Mouse (Mus musculus) megakaryocyte-erythroid progenitor cell, adult 5 weeks (primary cell): ENCODE measurements around the gene Nmrk2. TPM values are rescaled to one million over a fixed set of nuclear protein-coding genes. Genes with fewer than 3 reads are reported as not detected.

Experiments used
- polyA plus RNA-seq: library from polyadenylated mRNA; stranded (reverse); fragments of >175 nt; gene quantifications from 2 replicates; pipeline ENCODE4 v1.2.3, GENCODE M21; 2012

Nmrk2 gene
- not detected in 2 replicates for polyA plus RNA-seq

DNA sequence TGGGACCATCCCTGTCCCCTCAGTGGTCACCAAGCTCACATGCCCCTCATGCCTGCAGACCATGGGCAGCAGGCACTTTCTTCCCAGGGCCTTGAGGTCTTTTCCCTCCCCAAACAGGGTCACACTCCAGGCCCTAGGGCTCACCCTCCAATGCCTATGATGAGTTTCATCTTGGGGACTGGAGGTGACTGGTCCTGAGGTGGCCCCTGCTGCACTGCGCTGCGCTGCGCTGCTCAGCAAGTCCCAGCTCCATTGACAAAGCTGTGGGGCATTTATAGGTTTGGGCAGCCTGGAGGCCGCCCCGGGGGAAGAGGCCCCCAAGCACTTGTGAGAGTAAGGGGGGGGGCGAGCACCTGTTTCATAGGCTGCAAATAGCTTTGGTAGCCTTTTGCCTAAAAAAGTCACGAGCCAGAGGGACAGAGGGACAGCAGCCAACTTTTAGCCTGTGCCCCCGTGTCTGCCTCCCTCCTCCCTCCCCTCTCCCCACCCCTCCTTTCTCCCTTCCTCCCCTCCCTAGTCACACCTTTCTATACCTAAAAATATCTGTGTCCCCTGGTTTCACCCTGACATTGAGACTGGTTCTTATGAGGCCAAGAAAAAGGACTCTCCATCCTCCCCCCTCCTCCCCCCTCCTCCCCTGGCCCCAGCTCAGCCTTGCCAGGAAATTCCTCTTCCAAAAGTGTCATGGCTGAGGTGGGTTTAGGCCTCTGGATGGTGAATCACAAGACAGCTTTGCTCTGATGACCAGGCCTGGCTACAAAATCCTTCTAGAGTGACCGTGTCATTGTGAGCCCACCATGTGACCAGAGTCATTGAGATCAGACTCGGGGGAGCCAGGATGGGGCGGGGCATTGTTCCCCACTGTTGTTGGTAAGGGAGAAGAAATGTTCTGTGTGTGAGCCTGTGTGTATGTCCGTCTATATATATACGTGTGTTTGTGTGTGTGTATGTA is at the start of gene Nmrk2:
Gene Nmrk2, minus strand, starts transcription at position 245 of the 952 bp plus-strand sequence.

DNA sequence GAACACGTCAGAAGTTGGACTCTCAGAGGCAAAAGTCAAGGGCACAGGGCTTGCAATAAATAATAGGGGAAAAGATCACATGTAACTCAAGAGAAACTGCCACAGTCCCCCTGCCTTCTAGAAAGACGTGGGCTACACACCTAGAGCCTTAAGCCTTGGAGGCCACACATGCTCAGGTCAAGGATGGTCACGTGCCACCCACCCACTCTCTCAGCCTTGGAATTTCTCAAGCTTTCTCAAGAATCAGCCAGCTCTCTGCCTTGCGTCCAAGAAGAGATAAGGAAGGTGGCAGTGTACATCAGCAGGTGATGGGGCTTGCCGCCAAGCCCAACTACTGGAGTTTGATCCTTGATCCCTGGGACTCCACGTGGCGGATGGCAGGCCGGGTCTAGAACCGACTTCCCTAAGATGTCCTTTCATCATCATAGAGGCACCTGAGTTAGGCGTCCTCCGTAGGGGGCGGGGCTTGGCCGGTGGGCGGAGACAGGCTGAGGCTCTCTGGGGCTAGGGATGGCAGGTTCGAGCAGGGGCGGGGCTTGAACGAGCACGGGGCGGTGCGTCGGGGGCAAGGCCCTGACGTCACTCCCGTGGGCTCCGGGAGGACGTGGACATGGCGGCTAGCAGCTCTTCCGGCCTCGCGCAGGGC is 30.9 kb upstream of the Nmrk2 start, which contains the start of gene Zfr2:
Gene Zfr2, plus strand, starts transcription at position 576 of the 646 bp plus-strand sequence.

DNA sequence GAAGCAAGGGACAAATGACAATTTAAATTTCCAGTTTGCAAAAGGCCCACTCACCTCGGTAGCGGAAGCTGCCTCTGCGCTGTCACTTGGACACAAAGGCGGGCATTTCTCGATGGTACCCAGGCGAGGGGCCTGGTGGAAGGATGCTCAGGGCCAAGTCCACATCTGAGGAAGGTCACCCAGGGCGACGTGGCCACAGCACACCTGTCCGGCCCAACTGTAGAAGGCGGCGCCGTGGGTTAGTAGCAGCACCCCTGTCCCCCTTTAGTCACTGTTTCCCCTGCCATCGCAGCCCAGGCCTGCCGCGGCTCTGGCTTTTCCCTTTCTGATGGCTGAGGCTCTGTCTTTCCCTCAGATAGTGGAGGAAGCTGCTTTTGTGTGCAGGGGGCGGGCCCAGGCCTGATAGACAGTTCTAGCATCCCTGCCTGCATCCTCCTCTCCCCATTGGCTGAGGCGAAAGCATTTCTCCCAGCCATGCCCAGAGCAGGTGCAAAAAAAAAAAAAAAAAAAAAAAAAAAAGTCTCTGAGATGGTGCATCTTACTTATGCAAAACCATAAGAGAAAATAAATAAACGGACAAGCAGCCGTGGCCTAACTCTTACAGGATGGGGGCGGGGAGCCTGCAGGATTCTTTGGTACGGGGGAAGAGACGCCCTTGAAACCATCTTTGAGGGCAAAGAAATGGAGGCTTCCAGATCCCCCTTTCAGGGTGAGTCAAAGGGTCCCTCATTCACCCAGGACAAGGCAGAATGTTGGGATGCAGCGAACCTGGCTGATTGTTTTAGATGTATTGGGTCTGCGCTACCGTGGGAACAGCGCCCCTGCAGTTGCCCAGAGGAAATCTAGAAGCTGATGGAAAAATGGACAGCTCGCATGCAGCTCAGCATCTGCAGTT is 28.8 kb upstream of the Nmrk2 start, which contains the start of gene Atcay:
Gene Atcay, minus strand, starts transcription at position 396 of the 895 bp plus-strand sequence.

DNA sequence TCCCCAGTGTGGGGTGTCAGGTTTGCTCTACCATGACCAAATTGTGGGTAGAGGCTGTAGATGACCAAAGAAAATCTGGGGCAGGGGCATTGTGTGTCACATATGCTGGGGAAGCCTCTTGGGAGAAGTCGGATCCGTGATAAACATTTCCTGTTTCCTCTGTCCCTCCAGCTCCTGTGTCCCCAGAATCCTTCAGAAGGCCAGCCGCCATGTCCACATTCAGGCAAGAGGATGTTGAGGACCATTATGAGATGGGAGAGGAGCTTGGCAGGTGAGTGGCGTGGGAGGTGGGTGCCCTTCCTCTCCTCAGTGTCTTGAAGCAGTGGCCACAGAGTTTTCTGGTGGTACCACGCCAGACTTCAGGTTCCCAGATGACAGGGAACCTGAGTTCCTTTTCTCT is 18.0 kb downstream of the Nmrk2 start, which contains the start of gene 4930442H23Rik:
Gene 4930442H23Rik, minus strand, starts transcription at position 45 of the 400 bp plus-strand sequence.

DNA sequence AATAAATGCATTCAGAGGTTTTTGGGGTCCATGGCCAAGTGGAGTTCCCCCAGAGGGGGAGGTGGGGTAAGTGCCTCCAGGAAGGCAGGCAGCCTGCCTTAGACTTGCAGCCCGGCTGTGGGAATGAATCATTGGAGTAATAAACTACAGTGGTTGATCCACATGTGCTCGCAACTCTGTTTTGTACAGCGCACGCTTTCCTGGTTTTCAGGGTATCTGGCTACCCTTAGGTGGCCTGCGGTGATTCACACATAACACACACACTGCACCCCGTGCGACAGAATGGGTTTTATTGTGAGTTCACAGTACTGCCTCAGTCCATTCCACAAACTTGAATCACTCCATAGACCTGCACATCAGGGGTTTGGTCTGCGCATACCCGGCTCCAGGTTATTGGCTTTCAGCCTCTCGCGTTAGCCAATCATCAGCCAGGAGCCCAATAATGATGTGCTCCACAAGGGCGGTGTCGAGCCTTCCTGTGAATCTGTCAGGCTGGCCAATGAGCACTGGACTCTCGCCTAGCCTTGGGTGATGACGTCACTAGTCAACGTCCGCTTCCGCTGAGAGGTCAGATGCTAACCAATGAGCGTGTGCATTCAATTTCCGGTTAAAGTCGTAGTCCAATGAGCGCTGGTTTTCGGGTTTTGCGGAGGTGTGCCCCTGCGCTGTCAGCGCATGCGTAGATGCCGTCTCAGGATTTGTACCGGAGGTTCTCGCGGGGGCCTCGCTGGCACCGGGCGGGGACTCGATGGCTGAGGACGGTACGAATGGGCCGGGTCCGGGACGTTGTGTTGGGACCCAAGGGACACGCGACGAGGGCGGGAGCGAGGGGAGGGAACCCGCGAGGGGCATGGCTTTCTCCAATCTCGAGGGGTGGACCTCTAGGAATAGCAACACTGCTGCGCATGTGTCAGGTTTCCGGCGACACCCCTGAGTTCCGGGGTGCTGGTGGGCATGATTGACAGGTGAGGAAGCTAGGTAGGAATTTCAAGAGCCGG is 19.2 kb downstream of the Nmrk2 start, which contains the start of gene Dapk3:
Gene Dapk3, plus strand, starts transcription at position 670 of the 998 bp plus-strand sequence.

DNA sequence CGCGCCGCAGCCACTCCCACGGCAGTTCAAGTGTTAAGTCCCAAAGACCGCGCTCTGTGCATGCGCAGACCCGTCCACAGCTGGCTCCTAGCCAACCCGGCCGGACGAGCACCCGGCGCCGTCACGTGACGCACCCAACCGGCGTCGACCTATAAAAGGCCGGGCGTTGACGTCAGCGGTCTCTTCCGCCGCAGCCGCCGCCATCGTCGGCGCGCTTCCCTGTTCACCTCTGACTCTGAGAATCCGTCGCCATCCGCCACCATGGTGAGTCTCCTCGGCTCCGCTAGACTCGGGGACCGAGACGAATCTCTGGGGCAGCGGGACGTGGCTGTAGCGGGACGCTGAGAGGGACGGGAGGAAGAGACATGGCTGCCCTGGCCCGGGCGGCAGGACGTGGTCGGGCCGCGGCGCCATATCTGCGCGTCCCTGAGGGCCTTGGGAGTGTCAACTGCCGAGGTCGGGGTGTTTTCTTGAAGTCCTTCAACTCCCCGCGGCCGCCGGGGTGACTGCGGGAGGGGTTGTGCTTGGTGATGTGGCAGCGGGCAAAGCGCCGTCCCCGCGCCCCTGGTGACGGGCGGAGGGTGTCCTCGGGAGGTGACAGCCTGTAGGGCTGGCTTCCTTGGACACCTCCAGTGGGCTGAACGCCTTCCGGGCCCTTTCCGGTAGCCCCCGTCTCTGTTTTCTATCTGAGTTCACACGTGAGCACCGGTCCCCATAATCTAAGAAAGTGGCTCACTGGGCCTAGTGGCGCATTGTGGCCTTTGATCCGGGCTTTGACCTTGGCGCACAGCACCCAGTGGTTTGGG is 25.2 kb downstream of the Nmrk2 start, which contains the start of gene Eef2:
Gene Eef2, plus strand, starts transcription at position 166 of the 806 bp plus-strand sequence.

DNA sequence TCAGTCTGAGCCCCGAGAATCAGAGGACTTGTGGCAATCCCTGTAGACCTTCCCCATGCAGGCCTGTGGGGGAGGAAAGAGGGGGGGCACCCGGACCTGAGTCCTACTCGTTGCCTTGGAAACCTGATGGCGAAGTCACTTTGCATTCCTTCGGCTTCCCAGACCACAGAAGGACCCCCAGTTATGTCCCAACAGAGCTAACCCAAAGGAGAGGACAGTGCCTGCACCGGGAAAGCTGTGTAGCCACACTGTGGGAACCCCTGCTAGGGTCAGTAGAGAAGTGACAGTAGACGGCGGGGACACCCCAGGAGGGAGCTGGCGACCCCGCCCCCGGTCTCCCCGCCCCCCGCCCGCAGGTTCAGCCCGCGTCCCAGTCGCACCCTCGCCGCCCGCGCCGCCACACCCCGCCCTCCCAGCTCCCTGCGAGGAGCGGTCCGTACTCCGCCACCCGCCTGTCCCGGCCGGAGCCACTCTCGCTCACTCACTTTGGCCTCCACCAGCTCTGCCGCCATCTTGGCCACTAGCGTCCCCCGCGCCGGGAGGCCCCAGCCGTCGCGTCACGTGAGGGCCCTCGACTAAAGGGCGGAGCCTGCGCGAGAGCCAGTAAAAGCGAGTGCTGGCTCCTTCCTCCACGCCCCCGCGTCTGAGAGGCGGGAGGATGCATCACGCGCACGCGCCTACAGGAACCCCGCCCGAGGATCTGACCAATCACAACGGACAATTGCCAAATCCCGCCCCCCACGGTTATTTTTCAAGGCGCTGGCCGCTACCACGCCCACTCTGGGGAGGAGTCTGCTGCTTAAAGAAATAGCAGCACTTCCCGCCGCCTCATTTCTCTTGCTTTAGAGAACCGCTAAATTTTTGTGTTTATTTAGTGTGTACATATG is 34.4 kb downstream of the Nmrk2 start, which contains the start of gene Pias4:
Gene Pias4, minus strand, starts transcription at position 724 of the 887 bp plus-strand sequence.

Other genes with a start within 250 kb of the Nmrk2 start
- gene Gng7, start 187.1 kb downstream of the Nmrk2 start, polyA plus RNA-seq = 0.65 and 0.67 TPM in 2 replicates
- 0.02 TPM in 1 of 2 replicates, not detected in the other for gene Diras1, start 176.4 kb downstream of the Nmrk2 start, polyA plus RNA-seq
- 8.5 and 9.1 TPM in 2 replicates for gene Slc39a3, start 164.6 kb downstream of the Nmrk2 start, polyA plus RNA-seq
- gene Sgta, start 141.9 kb downstream of the Nmrk2 start, polyA plus RNA-seq = 180 and 187 TPM in 2 replicates
- gene Thop1, start 132.0 kb downstream of the Nmrk2 start, polyA plus RNA-seq = 82.5 and 89.0 TPM in 2 replicates
- 0.54 and 0.71 TPM in 2 replicates for gene Creb3l3, start 103.2 kb downstream of the Nmrk2 start, polyA plus RNA-seq
- 414 and 429 TPM in 2 replicates for gene Map2k2, start 96.1 kb downstream of the Nmrk2 start, polyA plus RNA-seq
- gene Zbtb7a, start 66.8 kb downstream of the Nmrk2 start, polyA plus RNA-seq = 140 and 145 TPM in 2 replicates
- gene Pias4, start 34.1 kb downstream of the Nmrk2 start, polyA plus RNA-seq = 42.4 and 50.2 TPM in 2 replicates
- gene Eef2, start 25.4 kb downstream of the Nmrk2 start, polyA plus RNA-seq = 2,457 and 2,760 TPM in 2 replicates
- 87.1 and 87.3 TPM in 2 replicates for gene Dapk3, start 19.0 kb downstream of the Nmrk2 start, polyA plus RNA-seq
- not detected in 2 replicates for gene 4930442H23Rik, start 18.2 kb downstream of the Nmrk2 start, polyA plus RNA-seq
- gene Atcay, start 28.8 kb upstream of the Nmrk2 start, polyA plus RNA-seq = 0.06 TPM in 1 of 2 replicates, not detected in the other
- 0.35 and 0.63 TPM in 2 replicates for gene Zfr2, start 31.1 kb upstream of the Nmrk2 start, polyA plus RNA-seq
- 66.6 and 73.6 TPM in 2 replicates for gene Matk, start 50.9 kb upstream of the Nmrk2 start, polyA plus RNA-seq
- 478 and 479 TPM in 2 replicates for gene Mrpl54, start 64.9 kb upstream of the Nmrk2 start, polyA plus RNA-seq
- gene Apba3, start 64.9 kb upstream of the Nmrk2 start, polyA plus RNA-seq = 99.2 and 99.9 TPM in 2 replicates
- 15.6 and 16.5 TPM in 2 replicates for gene Tjp3, start 89.5 kb upstream of the Nmrk2 start, polyA plus RNA-seq
- 317 and 331 TPM in 2 replicates for gene Pip5k1c, start 90.9 kb upstream of the Nmrk2 start, polyA plus RNA-seq
- gene Cactin, start 119.1 kb upstream of the Nmrk2 start, polyA plus RNA-seq = 96.8 and 123 TPM in 2 replicates
- 3.6 and 5.2 TPM in 2 replicates for gene Tbxa2r, start 126.7 kb upstream of the Nmrk2 start, polyA plus RNA-seq
- gene Gipc3, start 141.2 kb upstream of the Nmrk2 start, polyA plus RNA-seq = 0.32 and 0.93 TPM in 2 replicates
- 274 and 308 TPM in 2 replicates for gene Hmg20b, start 148.4 kb upstream of the Nmrk2 start, polyA plus RNA-seq
- gene Mfsd12, start 155.4 kb upstream of the Nmrk2 start, polyA plus RNA-seq = 60.6 and 65.0 TPM in 2 replicates
- gene 4930404N11Rik, start 163.8 kb upstream of the Nmrk2 start, polyA plus RNA-seq = 2.8 and 5.0 TPM in 2 replicates
- 55.8 and 61.0 TPM in 2 replicates for gene Fzr1, start 176.5 kb upstream of the Nmrk2 start, polyA plus RNA-seq
- gene Dohh, start 182.4 kb upstream of the Nmrk2 start, polyA plus RNA-seq = 169 and 171 TPM in 2 replicates
- 0.64 and 1.3 TPM in 2 replicates for gene Gm48551, start 182.4 kb upstream of the Nmrk2 start, polyA plus RNA-seq
- gene Gm48552, start 187.0 kb upstream of the Nmrk2 start, polyA plus RNA-seq = 6.5 and 12.0 TPM in 2 replicates
- 9.7 and 10.1 TPM in 2 replicates for gene Smim24, start 191.0 kb upstream of the Nmrk2 start, polyA plus RNA-seq